Mouse (Mus musculus): ENCODE results near the gene Ndufa6. TPM values are rescaled to one million over a fixed set of nuclear protein-coding genes. Genes with fewer than 3 reads are reported as not detected.

Ndufa6 gene
- 405 and 527 TPM in 2 replicates for polyA plus RNA-seq (2012; rRNA removed)

DNA sequence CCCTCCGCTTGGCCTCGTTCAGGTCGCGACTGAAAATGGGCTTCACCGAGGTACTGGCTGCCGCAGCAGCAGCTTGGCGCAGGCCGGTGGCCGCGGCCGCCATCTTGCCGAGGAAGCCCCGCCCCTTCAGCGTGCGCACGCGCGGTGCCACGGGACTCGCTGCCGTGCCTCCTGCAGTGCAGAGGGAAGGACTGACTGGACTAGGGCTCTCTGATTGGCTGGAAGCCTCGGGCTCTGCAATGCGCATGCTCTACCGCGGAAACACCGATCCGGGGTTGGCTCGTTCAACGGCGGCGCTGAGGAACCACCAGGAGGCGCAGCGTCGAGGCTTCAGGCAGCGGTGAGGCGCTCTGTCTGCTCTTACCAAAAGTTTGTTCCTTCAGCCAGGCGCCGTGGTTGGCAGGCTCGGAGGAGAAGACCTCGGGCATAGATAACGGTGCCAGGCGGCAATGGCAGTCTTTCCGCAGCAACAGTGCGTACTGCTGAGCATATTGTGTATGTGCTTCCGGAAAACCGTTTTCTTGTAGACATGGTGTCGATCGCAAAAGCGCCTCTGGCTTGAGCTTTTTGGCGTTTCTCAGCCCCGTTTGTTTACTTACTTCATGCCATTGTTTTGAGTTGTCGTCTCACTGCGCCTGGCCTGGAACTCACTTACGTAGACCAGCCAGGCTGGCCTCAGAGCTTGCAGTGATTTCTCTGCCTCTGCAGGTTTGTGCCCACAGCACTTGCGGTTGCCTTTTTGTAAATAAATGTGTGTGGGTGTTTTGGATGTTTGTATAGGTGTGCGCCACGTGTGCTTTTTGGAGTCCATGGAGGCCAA lies at the start of gene Ndufa6:
Gene Ndufa6, minus strand, starts transcription at position 197 of the 820 bp plus-strand sequence.

GRCm38 (mm10) chr15:82393922-82394321 lies 39.8 kb upstream of the Ndufa6 start, which contains the start of gene Cyp2d11:
Gene Cyp2d11 (minus strand): TSS chr15:82394022.

DNA sequence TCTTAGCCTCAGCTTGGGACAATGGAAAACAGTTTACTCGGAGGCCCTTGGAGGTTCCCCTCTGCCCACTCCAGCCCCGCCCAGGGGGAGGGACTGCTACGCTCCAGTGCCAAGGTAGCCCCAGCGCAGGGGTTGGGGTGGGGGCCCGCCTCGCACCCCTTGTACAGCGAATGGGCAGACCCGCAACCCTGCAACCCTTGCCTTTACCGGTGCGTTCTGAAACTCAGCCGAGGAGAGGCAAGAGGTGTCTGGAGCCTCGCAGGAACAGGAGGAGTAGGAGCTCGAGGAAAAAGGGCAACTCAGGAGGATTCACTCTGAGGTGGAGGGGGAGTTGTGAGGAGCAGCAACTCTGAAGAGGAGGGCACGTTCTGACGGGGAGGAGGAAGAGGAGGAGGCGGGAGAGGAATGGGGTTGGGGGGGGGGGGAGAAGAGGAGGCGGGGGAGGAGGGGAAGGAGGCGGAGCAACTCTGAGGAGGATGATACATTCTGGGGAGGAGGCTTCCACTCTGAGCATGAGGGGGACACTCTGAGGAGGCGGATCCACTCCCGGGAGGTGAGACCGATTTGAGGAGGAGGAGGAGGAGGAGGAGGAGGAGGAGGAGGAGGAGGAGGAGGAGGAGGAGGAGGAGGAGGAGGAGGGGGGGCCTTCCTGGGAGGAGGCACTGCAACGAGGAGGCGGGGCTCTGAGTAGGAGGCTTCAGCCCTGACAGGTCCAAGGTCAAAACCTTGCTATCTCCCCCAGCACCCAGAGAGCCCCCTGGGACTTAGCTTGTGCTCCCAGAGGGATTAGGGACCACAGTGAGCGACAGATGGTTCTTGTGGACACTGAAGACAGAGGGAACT lies 26.0 kb upstream of the Ndufa6 start, which contains the start of gene Cyp2d22:
Gene Cyp2d22, minus strand, starts transcription at position 390 of the 843 bp plus-strand sequence.

GRCm38 (mm10) chr15:82338593-82339112 lies 15.5 kb downstream of the Ndufa6 start, which contains the start of the genes Naga, Pheta2 and Smdt1:
Gene Naga (minus strand): TSS chr15:82338925.
Gene Pheta2 (plus strand): TSS chr15:82338942.
Gene Smdt1 (plus strand): TSS chr15:82338959.

Other genes with a start within 250 kb of the Ndufa6 start
- 11.3 and 13.1 TPM in 2 replicates for gene Ccdc134, start 226.4 kb downstream of the Ndufa6 start, polyA plus RNA-seq (2012; rRNA removed)
- gene Srebf2, start 207.1 kb downstream of the Ndufa6 start, polyA plus RNA-seq (2012; rRNA removed), result 200 and 245 TPM in 2 replicates
- gene Shisa8, start 141.5 kb downstream of the Ndufa6 start, polyA plus RNA-seq (2012; rRNA removed), result 22.3 and 47.9 TPM in 2 replicates
- 0.60 and 1.7 TPM in 2 replicates for gene Tnfrsf13c, start 130.0 kb downstream of the Ndufa6 start, polyA plus RNA-seq (2012; rRNA removed)
- 32.5 and 34.3 TPM in 2 replicates for gene Cenpm, start 109.6 kb downstream of the Ndufa6 start, polyA plus RNA-seq (2012; rRNA removed)
- 0.14 and 0.42 TPM in 2 replicates for gene 1500009C09Rik, start 101.9 kb downstream of the Ndufa6 start, polyA plus RNA-seq (2012; rRNA removed)
- 1.1 and 1.9 TPM in 2 replicates for gene Sept3, start 79.4 kb downstream of the Ndufa6 start, polyA plus RNA-seq (2012; rRNA removed)
- 0.18 and 0.24 TPM in 2 replicates for gene Wbp2nl, start 55.4 kb downstream of the Ndufa6 start, polyA plus RNA-seq (2012; rRNA removed)
- 137 and 176 TPM in 2 replicates for gene Naga, start 15.4 kb downstream of the Ndufa6 start, polyA plus RNA-seq (2012; rRNA removed)
- gene Pheta2, start 15.4 kb downstream of the Ndufa6 start, polyA plus RNA-seq (2012; rRNA removed), result 4.0 and 4.1 TPM in 2 replicates
- gene Smdt1, start 15.4 kb downstream of the Ndufa6 start, polyA plus RNA-seq (2012; rRNA removed), result 213 and 227 TPM in 2 replicates
- 71.5 and 79.2 TPM in 2 replicates for gene Cyp2d22, start 25.9 kb upstream of the Ndufa6 start, polyA plus RNA-seq (2012; rRNA removed)
- not detected in 2 replicates for gene Cyp2d11, start 39.7 kb upstream of the Ndufa6 start, polyA plus RNA-seq (2012; rRNA removed)
- 0.24 and 1.1 TPM in 2 replicates for gene Cyp2d10, start 52.9 kb upstream of the Ndufa6 start, polyA plus RNA-seq (2012; rRNA removed)
- 0.08 TPM in 1 of 2 replicates, not detected in the other for gene Cyp2d9, start 79.1 kb upstream of the Ndufa6 start, polyA plus RNA-seq (2012; rRNA removed)
- gene Cyp2d12, start 200.8 kb upstream of the Ndufa6 start, polyA plus RNA-seq (2012; rRNA removed), result 0.07 and 0.28 TPM in 2 replicates